ENCODE assay signal across 25 mouse cellular contexts in the genomic region with DNA sequence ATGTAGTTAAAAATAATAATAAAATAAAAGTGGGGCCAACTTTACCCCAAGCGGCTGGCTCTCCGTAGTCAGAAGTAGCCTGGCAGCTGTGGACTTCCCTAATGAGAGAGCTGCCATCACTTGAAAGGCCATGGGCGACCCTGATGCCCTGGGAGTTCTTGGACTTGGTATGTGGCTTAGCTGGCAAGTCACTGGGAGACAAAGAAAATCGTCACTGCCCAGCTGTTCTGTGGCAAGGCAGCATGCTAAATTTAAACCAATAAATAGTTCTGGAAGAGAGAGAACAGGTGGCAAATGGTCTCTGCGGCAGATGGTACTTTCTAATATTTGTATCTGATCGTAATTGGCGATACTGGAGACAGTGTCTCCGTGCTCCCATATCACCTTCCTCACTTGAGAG. TPM values are rescaled to one million over a fixed set of nuclear protein-coding genes. Genes with fewer than 3 reads are reported as not detected.
"Had no signal": no experiment of that assay in that cellular context is flagged by ENCODE, and none has a peak within 500 bp of the region (broad histone marks: within the 10 kb centered on the region; RNA-seq: fewer than 3 reads in every experiment).

No protein-coding gene starts in this region.

- H3K27ac ChIP-seq: hindbrain, postnatal 0 days; kidney, postnatal 0 days; left cerebral cortex, adult 2 months; liver, embryonic 12.5 days; liver, embryonic 15.5 days; lung, embryonic 15.5 days; midbrain, embryonic 12.5 days; midbrain, embryonic 15.5 days; neural tube, embryonic 12.5 days; stomach, embryonic 15.5 days had no signal

- H3K9me3 ChIP-seq: limb, embryonic 12.5 days; liver, embryonic 12.5 days; liver, embryonic 15.5 days; lung, embryonic 15.5 days; midbrain, embryonic 12.5 days; midbrain, embryonic 15.5 days; neural tube, embryonic 12.5 days; stomach, embryonic 15.5 days had no signal

- H3K9ac ChIP-seq: limb, embryonic 12.5 days; liver, embryonic 12.5 days; liver, embryonic 15.5 days; lung, embryonic 15.5 days; midbrain, embryonic 12.5 days; midbrain, embryonic 15.5 days; neural tube, embryonic 12.5 days; stomach, embryonic 15.5 days had no signal

- DNase-seq: kidney, adult 2 months; kidney, postnatal 25 days; lung, adult 18-20 months; lung, postnatal 10 days; lung, postnatal 36 days; retina, postnatal 1 day; right cerebral cortex, postnatal 25 days; spleen, adult 18-20 months; thymus, postnatal 36 days had no signal

- H3K4me3 ChIP-seq: left cerebral cortex, adult 2 months; limb, embryonic 12.5 days; liver, embryonic 12.5 days; liver, embryonic 15.5 days; lung, embryonic 15.5 days; megakaryocyte, embryonic 14.5 days; midbrain, embryonic 12.5 days; midbrain, embryonic 15.5 days; neural tube, embryonic 12.5 days; stomach, embryonic 15.5 days had no signal

- H3K4me1 ChIP-seq: liver, embryonic 12.5 days; liver, embryonic 15.5 days; lung, embryonic 15.5 days; megakaryocyte, embryonic 14.5 days; midbrain, embryonic 15.5 days; stomach, embryonic 15.5 days had no signal

- H3K36me3 ChIP-seq: limb, embryonic 12.5 days; liver, embryonic 12.5 days; liver, embryonic 15.5 days; lung, embryonic 15.5 days; midbrain, embryonic 12.5 days; midbrain, embryonic 15.5 days; neural tube, embryonic 12.5 days; stomach, embryonic 15.5 days had no signal

- ATAC-seq: hindbrain, postnatal 0 days; inflammation-experienced regulatory T-cells, adult 6 months; intestine, embryonic 16.5 days; liver, embryonic 12.5 days; midbrain, embryonic 15.5 days had no signal

- H3K27me3 ChIP-seq: limb, embryonic 12.5 days; liver, embryonic 12.5 days; liver, embryonic 15.5 days; lung, embryonic 15.5 days; megakaryocyte, embryonic 14.5 days; midbrain, embryonic 12.5 days; midbrain, embryonic 15.5 days; neural tube, embryonic 12.5 days; stomach, embryonic 15.5 days had no signal

- H3K4me2 ChIP-seq: limb, embryonic 12.5 days; liver, embryonic 12.5 days; liver, embryonic 15.5 days; lung, embryonic 15.5 days; midbrain, embryonic 12.5 days; midbrain, embryonic 15.5 days; neural tube, embryonic 12.5 days; stomach, embryonic 15.5 days had no signal

RNA-seq across cellular contexts. Expression of gene Tcerg1l, which starts 40.1 kb away (rescaled TPM):
- total RNA-seq: monocyte, adult 5-6 weeks; neutrophil, adult 5-6 weeks had no signal
- polyA plus RNA-seq: inflammation-experienced regulatory T-cells, adult 6 months; liver, embryonic 15.5 days had no signal
